Mouse (Mus musculus) lung, postnatal 0 days (tissue): ENCODE measurements around the gene Tfb1m.

Source experiments
- CTCF ChIP-seq: IDR thresholded peaks from 2 replicates; pipeline ENCODE4 v1.5.1; 2016; ENCODE audit warnings: antibody characterized with exemption, mild to moderate bottlenecking
- EP300 ChIP-seq: IDR thresholded peaks from 2 replicates; pipeline ENCODE4 v1.6.1; 2016; ENCODE audit warnings: antibody characterized with exemption, mild to moderate bottlenecking, control low read depth

DNA sequence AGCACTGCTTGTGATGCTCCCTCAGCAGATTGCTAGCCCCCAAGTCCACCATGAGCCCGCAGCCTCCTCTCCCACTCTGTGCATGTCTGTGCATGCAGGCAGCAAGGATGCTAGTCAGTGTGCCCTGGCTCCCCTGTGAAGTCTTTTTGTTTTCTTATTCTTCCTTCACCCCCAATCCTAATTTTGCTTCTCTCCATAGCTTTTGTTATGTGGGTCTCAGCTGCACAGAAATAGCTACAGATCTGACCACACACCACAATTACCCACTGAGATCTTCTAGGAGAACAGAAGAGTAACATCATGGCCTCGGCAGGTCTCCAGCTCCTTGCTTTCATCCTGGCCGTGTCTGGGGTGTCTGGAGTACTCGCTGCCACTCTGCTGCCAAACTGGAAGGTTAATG lies 25.3 kb downstream of the Tfb1m start, which contains the start of gene Cldn20:
- TF ChIP-seq CTCF (no peak), EP300 (no peak)
